Mouse (Mus musculus) bone marrow macrophage, adult 2 months (primary cell): ENCODE measurements at regions not wholly inside any gene's neighbourhood (a gene's known extent, or its start where the extent isn't known, plus 50 kb on each side); places are given as distances from the start of the nearest gene placed in this dataset.

ENCODE experiments used
- CTCF ChIP-seq: IDR thresholded peaks from 2 replicates; pipeline ENCODE4 v1.5.1; 2012; ENCODE audit warnings: low read depth, mild to moderate bottlenecking, low read length, moderate library complexity
- POLR2A ChIP-seq: IDR thresholded peaks from 2 replicates; pipeline ENCODE4 v1.6.1; 2012; ENCODE audit warnings: mild to moderate bottlenecking, low read depth, low read length, borderline replicate concordance

GRCm38 (mm10) chr14:76287768-76288167 lies 127.0 kb upstream of the Tsc22d1 start:
- TF ChIP-seq CTCF (no peak), POLR2A (no peak)
